Mouse (Mus musculus) cerebellum, postnatal 4 days (tissue): ENCODE results near the gene Oxt.
"Not testable (repeated sequence)": the region's sequence is repeated elsewhere in the genome, so short reads cannot be mapped to it uniquely, and the experiment has no call there.

Experiments
- DNase-seq, 2 experiments: peaks; one replicate each; pipeline ENCODE4 v3.0.0; 2022; ENCODE audit warnings: low spot score in 2 of 2, mixed read lengths in 1 of 2

Gene Oxt

DNA sequence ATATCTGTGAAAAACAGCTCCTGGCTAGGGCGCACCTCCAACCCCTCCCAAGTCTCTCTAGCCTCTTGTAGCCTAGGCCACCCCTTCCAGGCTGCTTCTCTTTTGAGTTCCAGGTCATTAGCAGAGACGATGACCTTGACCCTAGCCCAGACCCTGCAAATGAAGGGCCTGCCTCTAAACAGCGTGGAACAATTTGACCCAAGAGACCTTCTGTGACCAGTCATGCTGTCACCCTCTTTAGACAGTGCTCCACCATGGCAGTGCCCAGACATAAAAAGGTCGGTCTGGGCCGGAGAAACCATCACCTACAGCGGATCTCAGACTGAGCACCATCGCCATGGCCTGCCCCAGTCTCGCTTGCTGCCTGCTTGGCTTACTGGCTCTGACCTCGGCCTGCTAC is at the start of gene Oxt:
Oxt (plus strand) TSS at position 301 of the 400 bp plus-strand sequence.
- no peak for DNase-seq

DNA sequence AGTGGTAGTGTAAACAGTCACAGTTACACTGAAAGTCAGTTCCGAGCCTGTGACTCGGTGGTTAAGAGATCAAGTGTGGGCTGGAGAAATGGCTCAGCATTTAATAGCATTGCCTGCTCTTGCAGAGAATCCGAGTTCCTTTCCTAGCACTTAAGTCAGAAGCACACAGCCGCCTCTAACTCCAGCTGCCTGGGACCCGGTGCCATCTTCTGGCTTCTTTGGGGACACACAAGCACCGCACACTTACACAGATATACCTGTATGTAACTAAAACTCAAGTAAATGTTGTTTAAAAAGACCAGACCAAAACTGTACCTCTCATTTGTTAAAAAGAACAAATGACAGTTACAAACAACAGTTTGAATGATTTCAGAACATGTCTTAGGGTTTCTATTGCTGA is 47.5 kb upstream of the Oxt start:
- no peak for DNase-seq

DNA sequence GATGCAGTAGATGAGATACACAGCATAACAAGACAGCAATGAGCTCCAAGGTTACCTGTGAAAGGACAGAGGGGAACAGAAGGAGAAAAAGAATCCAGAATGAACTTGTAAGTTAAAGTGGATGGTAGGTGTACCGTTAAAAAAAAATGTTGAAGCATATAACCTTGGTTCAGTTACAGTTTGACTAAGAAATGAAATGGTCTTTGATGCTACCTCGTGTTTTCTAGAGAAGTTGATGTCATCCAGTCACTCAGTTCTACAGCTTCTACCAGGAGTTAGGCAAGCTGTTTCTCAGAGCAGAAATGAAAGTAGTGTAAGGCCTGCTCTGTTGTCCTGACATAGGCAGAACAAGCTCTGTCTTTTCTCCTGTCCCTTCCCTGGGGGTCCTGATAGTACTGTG is 46.7 kb upstream of the Oxt start:
- no peak for DNase-seq

DNA sequence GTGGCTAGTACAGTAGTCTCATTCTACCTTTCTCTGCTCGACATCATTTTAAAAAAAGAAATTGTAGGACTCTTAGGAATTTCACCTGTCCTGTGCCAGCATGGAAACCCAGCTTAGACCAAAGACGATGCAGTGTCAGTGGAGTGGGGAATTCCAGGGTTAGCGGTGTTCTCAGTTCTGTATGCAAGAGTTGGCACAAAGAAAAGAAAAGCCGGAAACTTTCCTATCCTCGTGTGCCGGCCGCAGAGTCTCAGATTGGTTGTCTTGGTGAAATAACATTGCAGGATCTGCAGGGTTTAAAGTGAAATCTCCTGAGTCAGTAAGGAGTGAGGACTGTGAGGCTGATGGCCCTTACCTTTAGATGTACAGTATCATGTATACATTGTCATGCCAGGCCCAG is 46.0 kb upstream of the Oxt start:
- DNase-seq = no peak

DNA sequence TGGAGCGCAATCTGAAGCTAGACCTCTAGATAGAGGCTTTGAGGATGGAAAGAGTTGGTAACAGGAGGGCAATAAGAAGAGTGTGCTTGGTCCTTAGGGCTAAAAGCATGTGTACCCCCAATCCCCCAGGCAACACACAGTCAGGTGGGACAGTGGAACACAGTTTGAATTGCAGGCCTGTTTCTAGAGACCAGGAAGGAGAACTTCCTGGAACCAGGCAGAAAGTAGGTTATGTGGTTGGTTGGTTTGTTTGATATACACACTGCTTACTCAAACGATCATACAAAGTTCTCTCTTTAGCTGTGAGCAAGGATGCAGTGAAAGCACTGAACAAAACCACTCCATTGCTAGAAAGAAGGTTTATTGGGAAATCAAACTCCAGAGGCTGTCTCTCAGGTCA is 43.8 kb upstream of the Oxt start:
- no peak for DNase-seq

DNA sequence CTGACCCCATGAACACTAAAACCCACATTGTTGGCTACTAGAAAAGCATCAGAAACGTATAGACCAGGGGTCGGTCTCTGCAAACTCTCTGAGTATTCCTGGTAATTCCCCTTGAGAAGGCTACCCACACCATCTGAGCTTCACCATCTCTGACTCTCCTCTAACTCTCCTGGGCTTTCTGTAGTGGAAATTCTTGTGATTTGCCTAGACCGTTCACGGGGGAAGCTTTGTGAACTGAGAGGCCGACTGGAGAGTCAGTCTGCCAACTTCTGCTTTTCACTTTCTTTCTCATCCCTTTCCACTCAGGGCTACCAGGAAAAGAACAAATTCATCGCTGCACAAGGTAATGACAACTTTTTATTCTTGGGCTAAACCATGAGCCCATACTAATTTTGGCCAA is 41.0 kb upstream of the Oxt start:
- no peak for DNase-seq

DNA sequence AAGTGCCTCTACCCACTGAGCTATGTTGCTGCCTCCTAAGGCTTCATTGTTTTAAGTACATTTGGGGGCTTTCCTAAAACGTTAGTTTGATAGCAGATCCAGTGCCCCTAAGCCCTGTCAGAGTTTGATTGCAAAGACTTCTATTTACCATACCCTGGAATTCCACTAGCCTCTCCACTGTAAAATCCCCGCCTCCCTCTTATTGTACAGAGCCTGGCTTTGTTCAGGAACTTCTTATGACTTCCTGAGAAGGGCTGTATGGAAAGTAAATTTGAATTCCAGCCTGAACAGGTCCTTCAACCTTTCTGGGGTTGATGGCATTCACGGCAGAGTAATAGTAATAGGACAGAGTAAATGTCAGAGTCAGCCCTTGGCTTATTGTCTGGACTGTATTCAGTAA is 39.1 kb upstream of the Oxt start:
- DNase-seq = no peak

DNA sequence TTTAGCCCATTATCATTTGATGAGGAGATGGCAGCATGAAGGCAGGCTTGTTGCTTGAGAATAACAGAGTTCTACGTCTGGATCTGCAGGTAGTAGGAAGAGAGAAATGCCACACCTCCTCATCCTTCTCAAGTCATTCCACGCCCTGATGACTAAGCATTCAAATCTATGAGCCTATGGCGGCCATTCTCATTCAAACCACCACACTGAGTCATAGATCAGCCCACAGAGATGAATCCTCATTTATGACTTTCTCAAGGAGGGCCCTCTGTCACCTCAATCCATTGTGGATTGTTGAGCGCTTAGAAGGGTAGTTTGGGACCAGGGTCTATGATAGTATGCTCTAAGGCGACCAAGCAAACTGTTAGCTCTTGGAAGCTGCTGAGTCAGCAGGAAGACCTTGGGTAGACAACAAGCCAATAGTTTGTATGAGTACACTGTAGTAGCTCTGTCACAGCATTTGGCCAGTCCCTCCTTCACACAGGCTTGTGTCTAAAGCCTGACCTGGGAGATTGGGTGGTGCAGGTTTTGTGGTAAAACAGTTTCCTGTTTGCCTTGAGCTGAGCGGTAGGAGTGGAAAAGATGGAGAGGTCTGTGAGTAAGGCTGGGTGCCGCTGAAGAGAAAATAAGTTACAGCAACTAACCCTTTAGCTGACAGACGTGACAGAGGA is 37.0 kb upstream of the Oxt start:
- no peak for DNase-seq

DNA sequence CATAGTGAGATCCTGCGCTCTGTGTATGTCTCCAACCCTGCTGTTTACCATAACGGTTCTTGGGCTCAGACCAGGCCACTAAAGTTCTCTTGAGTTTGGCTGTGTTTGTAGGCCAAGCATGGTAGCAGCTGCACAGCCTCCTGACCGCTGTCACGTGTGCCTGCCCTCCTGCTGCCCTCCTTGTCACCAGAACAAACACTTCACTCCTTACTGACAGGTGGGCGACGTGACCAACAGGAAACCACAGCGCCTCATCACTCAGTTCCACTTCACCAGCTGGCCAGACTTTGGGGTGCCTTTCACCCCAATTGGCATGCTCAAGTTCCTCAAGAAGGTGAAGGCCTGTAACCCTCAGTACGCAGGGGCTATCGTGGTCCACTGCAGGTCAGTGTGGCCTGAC is 35.7 kb upstream of the Oxt start:
- DNase-seq = no peak

DNA sequence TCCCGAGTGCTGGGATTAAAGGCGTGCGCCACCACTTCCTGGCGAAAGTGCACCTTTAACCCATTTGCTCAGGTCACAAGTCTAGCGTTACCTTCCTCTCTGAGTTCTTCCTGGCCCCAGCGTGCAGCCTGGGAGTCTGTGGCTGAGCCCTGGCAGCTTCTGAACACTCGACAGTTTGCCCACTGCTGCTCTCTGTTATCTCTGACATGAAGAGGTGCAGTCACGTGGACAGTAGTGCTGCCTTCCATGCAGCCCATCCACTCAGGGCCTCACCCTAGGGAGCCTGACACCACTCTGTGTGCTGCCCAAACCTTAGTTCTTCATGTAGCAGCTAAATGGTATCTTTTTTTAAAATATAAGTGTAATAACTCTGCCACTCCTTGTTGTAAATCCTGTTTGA is 29.0 kb upstream of the Oxt start:
- no peak for DNase-seq

DNA sequence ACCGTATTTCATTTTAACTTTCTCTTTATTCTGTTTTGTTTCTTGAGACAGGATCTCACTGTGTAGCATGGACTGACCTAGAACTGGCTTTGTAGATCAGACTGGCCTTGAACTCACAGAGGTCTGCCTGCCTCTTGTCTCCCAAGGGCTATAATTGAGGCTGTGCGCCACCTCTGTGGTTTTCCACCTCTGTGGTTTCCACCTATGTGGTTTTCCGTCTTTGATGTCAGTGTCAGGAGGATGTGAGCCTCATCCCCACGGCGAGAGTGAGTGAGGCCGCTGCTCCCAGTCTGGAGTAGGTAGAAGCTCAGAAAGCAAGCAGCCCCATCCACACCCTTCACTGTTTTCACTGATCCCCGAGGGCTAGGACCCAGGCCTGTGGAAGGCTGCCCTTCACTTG is 21.1 kb upstream of the Oxt start:
- DNase-seq = no peak

DNA sequence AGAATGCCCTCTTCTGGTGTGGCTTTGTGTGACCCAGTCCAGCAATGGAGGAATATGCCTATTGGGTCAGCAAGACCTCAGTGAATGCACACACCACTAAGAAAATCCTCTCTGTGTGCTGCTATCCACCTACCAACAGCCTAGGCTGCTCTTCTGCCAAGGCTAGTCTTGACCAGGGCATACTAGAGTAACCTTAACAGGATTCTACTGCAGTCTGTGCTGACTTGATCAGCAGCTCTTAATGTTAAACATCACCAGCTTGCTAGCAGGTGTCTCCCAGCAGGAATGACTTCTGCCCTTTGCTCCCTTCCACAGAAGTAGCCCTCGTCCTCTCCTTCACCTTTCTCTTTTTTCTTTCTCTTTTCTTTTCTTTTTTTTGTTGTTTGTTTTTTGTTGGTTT is 19.7 kb upstream of the Oxt start:
- no peak for DNase-seq

DNA sequence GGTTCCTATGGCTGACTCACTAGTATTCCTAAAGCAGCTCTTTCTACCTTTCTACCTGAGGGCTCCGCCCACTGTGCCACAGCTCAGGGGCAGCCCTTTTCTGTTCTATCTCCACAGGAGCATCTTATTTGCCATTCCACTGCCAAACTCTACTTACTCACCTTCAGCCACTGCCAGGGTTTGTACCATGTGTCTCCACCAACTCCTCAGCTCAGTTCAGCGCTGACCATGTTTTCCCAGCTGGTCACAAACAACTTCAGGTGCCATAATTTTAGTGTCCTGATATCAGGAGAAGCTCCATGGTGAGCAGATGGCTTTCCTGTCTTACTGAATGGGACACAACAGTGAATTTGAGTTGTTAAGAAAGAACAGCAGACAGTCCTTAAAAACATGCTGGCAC is 18.5 kb upstream of the Oxt start:
- DNase-seq = no peak

DNA sequence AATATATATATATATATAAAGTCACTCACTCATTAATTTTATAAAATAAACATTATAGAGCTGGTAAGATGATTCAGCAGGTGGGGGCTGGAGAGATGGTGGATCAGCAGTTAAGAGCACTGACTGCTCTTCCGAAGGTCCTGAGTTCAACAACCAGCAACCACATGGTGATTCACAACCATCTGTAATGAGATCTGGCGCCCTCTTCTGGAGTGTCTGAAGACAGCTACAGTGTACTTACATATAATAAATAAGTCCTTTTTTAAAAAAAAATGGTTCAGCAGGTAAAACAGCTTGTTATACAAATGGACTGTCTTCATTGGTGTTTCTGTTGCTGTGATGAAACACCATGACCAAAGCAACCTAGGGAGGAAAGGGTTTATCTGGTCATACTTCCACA is 18.0 kb upstream of the Oxt start:
- no peak for DNase-seq

DNA sequence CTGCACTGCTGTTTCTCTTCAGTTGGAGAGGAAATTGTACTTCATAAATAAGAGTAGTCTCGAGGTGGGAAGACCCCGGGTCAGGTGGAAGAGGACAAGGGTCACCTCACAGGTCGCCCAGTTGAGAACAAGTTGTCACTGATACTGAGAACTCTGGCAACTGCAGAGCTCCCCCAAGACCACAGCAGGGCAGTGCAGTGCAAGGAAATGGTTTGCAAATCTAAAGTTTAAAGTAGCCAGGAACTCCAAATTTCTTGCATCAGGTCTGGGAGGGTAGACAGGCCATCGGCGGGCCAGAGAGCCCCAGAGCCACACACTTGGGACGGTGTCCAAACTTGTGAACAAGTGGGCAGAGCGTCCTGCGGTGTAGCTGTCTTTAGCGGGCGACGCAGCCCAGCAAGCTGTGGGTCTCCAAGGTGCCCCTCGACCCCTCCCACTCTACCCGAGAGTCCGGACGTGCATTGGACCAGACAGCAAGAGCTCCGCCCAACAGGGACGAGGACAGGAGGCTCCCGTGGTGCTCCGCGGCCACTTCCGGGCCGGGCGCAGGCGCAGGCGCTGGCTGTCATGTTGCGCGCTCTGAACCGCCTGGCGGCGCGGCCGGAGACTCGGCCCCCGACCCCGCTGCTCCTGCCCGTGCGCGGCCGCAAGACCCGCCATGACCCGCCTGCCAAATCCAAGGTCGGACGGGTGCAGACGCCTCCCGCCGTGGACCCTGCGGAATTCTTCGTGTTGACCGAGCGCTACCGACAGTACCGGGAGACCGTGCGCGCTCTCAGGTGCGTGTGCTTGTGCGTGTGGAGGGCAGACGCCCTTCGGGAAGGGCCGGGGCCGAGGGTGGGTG is 12.5 kb upstream of the Oxt start, which contains the start of gene Mrps26:
Mrps26 (plus strand) TSS at position 531 of the 844 bp plus-strand sequence.
- peak; percentile 79 to 89 for DNase-seq

DNA sequence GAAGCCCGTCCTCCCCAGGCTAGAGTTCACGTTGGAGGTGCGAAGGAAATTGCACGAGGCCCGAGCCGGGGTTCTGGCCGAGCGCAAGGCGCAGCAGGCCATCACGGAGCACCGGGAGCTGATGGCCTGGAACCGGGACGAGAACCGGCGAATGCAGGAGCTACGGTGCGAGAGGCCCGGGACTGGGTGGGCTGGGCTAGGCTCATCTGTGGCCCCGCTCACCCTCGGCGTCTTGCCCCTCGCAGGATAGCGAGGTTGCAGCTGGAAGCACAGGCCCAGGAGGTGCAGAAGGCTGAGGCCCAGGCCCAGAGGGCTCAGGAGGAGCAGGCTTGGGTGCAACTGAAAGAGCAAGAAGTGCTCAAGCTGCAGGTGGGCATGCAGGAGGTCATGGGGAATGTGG is 11.9 kb upstream of the Oxt start:
- peak in 1 of 2 experiments; percentile 20 for DNase-seq

DNA sequence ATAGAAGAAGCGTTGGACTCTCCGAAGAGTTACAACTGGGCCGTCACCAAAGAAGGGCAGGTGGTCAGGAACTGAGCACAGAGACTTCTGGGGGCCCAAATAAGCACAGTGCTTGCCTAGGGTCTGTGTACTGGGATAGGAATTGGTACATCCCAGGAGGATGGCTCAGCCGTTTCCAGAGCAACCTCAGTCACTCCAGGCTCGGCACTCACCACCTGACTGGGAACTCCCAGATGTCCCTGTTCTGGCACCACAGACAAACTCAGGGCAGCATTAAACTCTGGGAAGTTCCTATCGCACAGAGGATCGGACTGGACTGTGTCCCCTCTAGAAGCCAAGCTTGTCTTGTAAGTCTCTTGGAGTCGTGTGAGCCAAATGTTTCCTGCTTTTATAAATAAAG is 11.0 kb upstream of the Oxt start:
- no peak for DNase-seq

DNA sequence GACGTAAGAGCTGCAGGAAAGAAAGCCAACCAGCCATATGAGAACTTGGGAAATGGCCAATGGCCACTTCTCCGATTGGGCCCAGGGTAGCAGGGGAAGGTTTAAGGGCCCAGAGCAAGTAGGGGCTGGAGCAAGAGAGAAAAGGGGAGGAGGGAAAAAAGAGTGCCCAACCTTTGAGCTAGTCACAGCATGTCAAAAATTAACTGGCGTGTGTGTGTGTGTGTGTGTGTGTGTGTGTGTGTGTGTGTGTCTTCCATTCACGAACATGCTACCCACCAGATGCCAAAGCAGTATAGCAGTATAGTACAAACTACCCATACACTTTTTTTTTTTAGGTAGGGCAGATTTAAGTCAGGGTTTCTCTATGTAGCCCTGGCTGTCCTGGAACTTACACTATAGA is 7.1 kb upstream of the Oxt start:
- DNase-seq = no peak

DNA sequence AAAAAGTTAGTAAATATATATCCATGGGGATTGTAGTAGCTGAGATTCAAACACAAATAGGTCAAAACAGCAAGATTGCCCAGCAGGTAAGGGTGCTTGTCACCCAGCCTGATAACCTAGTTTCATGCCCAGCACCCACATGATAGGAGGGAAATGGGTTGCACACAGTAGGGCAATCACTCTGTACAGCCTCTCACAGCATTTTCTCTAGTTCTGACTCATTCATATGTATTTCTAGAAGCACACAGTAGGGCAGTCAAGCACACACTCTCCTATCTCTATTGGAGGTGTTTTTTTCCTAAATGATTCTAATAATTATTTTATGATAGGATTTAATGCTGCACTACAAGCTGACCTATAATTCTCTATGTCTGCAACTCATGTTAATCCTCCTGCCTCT is 6.0 kb upstream of the Oxt start:
- no peak for DNase-seq

DNA sequence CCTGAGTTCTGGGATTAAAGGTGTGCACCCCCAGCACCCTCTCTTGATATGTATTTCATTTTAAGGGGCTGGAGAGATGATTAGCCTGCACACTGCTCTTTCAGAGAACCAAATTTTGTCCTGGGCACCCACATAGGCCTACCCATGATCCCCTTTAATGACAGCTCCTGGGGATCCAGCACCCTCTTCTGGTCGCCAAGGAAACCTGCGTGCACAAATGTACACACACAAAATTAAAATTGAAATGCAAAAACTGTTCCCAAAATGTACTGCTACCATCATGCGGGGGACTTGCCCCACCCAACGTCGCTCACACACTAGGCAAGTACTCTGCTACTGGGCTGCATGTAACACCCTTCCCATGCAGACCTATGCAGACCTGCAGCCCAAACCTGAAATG is 1.0 kb upstream of the Oxt start:
- no peak for DNase-seq

DNA sequence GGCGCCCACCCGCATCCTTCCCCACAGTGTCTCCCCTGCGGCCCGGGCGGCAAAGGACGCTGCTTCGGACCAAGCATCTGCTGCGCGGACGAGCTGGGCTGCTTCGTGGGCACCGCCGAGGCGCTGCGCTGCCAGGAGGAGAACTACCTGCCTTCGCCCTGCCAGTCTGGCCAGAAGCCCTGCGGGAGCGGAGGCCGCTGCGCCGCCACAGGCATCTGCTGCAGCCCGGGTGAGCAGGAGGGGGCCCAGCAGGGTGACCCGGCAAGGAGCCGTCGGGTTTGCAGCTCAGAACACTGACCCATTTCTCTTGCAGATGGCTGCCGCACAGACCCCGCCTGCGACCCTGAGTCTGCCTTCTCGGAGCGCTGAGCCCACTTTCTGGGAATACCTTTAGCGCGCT is 591 bp downstream of the Oxt start:
- DNase-seq = not testable (repeated sequence)

DNA sequence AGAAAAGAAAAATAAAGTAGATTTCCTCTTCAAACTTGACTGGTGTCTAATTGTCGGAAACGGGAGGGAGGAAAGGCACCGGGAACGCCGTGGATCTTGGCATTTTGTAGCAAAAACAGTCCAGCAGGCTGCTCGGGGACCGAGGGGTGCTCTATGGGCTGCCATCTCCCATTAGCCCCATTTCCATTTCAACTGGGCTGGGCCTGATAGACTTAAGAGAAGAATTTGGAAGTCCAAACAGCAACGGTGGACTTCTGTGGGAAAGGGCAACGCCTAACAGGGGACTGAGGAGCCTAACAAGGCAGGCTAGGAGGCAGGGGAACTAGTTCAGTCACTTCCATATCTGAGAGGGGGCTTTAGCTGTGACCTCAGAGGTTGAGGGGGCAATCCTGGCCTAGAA is 1.0 kb downstream of the Oxt start:
- DNase-seq = no peak

DNA sequence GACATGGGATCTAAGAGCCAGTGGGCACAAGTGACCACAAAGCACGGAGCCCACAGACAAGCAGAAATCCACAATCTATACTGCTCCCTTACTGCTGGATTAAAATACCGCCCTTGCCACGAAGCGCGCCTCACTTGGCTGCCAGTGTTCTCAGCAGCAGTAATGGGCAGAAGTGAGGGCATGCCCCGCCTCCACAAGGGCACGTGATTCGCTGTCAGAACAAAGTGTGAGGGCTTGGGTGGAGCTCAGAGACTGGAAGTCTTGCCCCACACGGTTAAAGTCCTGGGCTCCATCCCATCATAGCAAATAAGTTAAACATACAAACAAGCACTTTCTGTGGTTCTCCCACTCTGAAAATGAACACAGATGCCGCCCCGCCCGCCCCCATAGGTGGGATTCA is 1.7 kb downstream of the Oxt start:
- DNase-seq = no peak
